Mouse (Mus musculus) ES-E14 (cell line): ENCODE measurements around the gene Fpr3.

Source experiments
- MAFK ChIP-seq: IDR thresholded peaks from 2 replicates; pipeline ENCODE4 v1.6.1; 2014; ENCODE audit warnings: mild to moderate bottlenecking, low read depth, low read length, inconsistent platforms; ENCODE audit not compliant: insufficient read depth
- ZNF384 ChIP-seq: IDR thresholded peaks from 2 replicates; pipeline ENCODE4 v1.6.1; 2012; ENCODE audit warnings: low read depth, low read length, inconsistent platforms

GRCm38 (mm10) chr17:17862360-17862759 is 25.3 kb upstream of the Fpr3 start:
- TF ChIP-seq ZNF384 (no peak), MAFK (no peak)
